Mouse (Mus musculus) hindbrain, embryonic 11.5 days (tissue): ENCODE measurements around the gene Cort. TPM values are rescaled to one million over a fixed set of nuclear protein-coding genes. Genes with fewer than 3 reads are reported as not detected.

Experiments
- ATAC-seq: fragments of 200-750 bp; cut with Nextera tagmentation; 2 replicates; pipeline ENCODE4 v1.8.0; 2017; ENCODE audit warnings: mild to moderate bottlenecking, moderate TSS enrichment, moderate library complexity; ENCODE audit not compliant: low FRiP score
- DNase-seq: peaks from one replicate; pipeline ENCODE4 v3.0.0-alpha.2; 2015; ENCODE audit warnings: low spot score
- H3K27ac ChIP-seq: fragments of 300-500 bp; sonication (generic); 2 replicates; pipeline ENCODE4 v1.5.1; 2014; ENCODE audit warnings: mild to moderate bottlenecking, low read depth, low read length
- H3K27me3 ChIP-seq: fragments of 300-500 bp; sonication (generic); 2 replicates; pipeline ENCODE4 v1.6.1; 2014; ENCODE audit warnings: mild to moderate bottlenecking, low read length, moderate library complexity, mixed read lengths; ENCODE audit not compliant: control insufficient read depth, insufficient read depth
- H3K36me3 ChIP-seq: fragments of 300-500 bp; sonication (generic); 2 replicates; pipeline ENCODE4 v1.6.1; 2014; ENCODE audit warnings: mild to moderate bottlenecking, low read length, moderate library complexity, mixed read lengths; ENCODE audit not compliant: control insufficient read depth, insufficient read depth
- H3K4me1 ChIP-seq: fragments of 300-500 bp; sonication (generic); replicated peaks from 2 replicates; pipeline ENCODE4 v1.6.1; 2014; ENCODE audit warnings: low read length, mixed read lengths; ENCODE audit not compliant: control insufficient read depth, insufficient read depth
- H3K4me2 ChIP-seq: fragments of 300-500 bp; sonication (generic); replicated peaks from 2 replicates; pipeline ENCODE4 v1.6.1; 2014; ENCODE audit warnings: mild to moderate bottlenecking, low read depth, low read length
- H3K4me3 ChIP-seq: fragments of 300-500 bp; sonication (generic); 2 replicates; pipeline ENCODE4 v1.5.1; 2014; ENCODE audit warnings: low read depth, low read length
- H3K9ac ChIP-seq: fragments of 300-500 bp; sonication (generic); 2 replicates; pipeline ENCODE4 v1.6.1; 2014; ENCODE audit warnings: low read depth, low read length
- H3K9me3 ChIP-seq: fragments of 300-500 bp; sonication (generic); 2 replicates; pipeline ENCODE4 v1.6.1; 2016; ENCODE audit warnings: low read length; ENCODE audit not compliant: control insufficient read depth
- WGBS: fragments of 180-500 bp; shearing (Covaris S2); extraction: QIAGEN DNeasy Blood & Tissue Kit; methylation state at CpG from one replicate; pipeline ENCODE4 v1.1.7; 2014; 5-methylcytosine and 5-hydroxymethylcytosine counted together
- polyA plus RNA-seq: library from polyadenylated mRNA; unstranded; fragments of >200 nt; fragmentation: Nextera tagmentation; extraction: Ambion mirVana; gene quantifications from 2 replicates; pipeline ENCODE4 v1.2.1, GENCODE M21; 2014

Cort gene
- polyA plus RNA-seq, 1 experiment from 2014 or later: 0.36 TPM

DNA sequence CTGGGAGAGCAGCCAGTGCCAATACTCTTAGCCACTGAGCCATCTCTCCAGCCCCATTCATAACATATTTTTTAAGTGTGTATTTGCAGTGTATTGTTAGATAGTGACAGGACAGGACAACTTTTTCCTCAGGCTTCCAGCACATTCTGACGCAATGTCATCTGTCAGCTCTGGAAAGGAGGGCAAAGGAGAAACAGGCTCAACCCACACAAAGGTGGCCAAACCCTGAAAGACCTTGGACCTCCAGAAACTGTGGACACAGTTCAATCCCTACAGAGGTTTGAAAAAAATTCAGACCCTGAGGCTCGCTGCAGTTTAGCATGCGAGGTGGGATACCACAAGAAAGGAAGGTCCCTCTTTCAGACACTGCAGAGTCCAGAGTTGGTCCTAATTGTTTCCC is 28.6 kb downstream of the Cort start:
- Histone ChIP-seq H3K4me1 (peaks cover 6% of the 10 kb centered on the region), H3K36me3 (no peaks in the 10 kb centered on the region), H3K27ac (no peak overlapping the region), H3K9me3 (no peaks in the 10 kb centered on the region), H3K4me2 (no peak overlapping the region; the same call in 1 of the 2 replicates), H3K4me3 (no peak overlapping the region; the same call in 1 of the 2 replicates), H3K27me3 (no peaks in the 10 kb centered on the region), H3K9ac (no peak overlapping the region)
- no peak for ATAC-seq
- no peak for DNase-seq
- WGBS: 90% methylated on average over 3 of the region's 3 CpGs

- DNase-seq: no peak
Observed at GRCm38 (mm10) chr4:149091364-149091763, 35.2 kb downstream of the Cort start.

DNA sequence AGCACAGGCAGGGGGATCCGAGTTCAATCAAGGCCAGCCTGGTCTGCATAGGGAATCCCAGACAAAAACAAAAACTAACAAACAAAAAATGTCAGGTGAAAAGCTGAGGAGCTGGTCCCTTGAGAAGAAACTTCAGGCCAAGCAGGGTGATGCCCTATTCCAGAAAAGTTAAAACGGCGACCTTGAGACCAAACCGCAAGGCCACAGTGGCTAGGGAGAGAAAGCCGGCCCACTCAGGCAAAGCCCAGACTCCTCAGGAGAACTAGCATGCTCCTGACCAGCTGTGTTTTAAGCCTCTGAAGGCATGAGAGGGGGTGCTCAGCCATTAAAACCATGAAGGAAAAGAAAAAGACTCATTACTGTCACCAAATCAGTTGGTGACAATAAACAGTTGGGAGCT is 41.2 kb downstream of the Cort start:
- Histone ChIP-seq H3K4me3 (no peak overlapping the region), H3K27ac (no peak overlapping the region), H3K36me3 (no peaks in the 10 kb centered on the region), H3K4me2 (no peak overlapping the region), H3K4me1 (no peaks in the 10 kb centered on the region), H3K27me3 (no peaks in the 10 kb centered on the region), H3K9me3 (no peaks in the 10 kb centered on the region), H3K9ac (no peak overlapping the region)
- 79% methylated on average over 5 of the region's 5 CpGs for WGBS
- no peak for DNase-seq
- no peak for ATAC-seq

More at GRCm38 (mm10) chr4:149091364-149091763, 35.2 kb downstream of the Cort start:
- Histone ChIP-seq H3K36me3 (no peaks in the 10 kb centered on the region), H3K4me2 (no peak overlapping the region), H3K9me3 (no peaks in the 10 kb centered on the region), H3K9ac (no peak overlapping the region), H3K27ac (no peak overlapping the region), H3K4me3 (no peak overlapping the region), H3K27me3 (no peaks in the 10 kb centered on the region), H3K4me1 (no peaks in the 10 kb centered on the region)
- WGBS: 92% methylated on average over 8 of the region's 8 CpGs
- ATAC-seq: no peak

DNA sequence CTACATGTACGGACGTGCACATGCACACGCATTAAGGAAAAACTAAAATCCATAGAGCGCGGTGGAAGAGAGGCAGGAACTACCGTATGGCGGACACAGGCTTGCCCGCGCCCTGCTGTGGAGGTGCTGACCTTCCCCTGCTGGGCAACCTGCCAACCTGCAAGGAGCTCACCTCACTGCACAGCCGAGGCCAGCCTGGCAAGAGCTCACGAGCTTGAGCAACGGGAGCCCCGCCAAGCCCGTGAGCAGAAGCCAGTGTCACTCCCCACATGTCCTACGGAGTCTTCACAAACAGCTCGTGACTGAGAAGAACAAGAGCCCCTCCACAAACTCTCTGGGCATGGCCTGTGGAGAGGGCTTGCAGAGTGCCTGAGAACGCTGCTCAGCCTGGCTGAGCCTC is 45.0 kb downstream of the Cort start:
- ATAC-seq: no peak
- H3K4me1 ChIP-seq: peaks cover under 1% of the 10 kb centered on the region; the same call in 1 of the 2 replicates
- no peak for DNase-seq
- no peak overlapping the region for H3K4me2 ChIP-seq
- no peaks in the 10 kb centered on the region for H3K36me3 ChIP-seq
- no peak overlapping the region for H3K9ac ChIP-seq
- H3K27me3 ChIP-seq: no peaks in the 10 kb centered on the region
- no peaks in the 10 kb centered on the region for H3K9me3 ChIP-seq
- H3K4me3 ChIP-seq: no peak overlapping the region
- WGBS: 84% methylated on average over 17 of the region's 17 CpGs
- no peak overlapping the region for H3K27ac ChIP-seq

DNA sequence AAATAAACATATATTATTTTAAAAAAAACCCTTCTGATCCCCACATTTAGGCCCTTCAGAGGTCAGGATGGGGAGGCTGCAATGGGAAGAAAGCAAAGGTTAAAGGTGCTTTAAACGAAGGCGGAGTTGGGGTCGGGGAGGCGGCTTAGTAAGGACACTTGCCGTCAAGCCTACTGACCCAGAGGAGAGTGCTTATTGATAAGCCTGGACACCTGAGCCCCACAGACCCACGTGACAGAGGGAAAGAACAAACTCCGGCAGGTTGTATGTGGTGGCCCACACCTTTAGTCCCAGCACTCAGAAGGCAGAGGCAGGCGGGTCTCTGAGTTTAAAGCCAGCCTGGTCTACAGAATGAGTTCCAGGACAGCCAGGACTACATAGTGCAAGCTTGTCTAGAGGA is 46.5 kb downstream of the Cort start:
- Histone ChIP-seq H3K4me1 (peaks cover 3% of the 10 kb centered on the region; the same call in 1 of the 2 replicates), H3K4me3 (no peak overlapping the region), H3K27me3 (no peaks in the 10 kb centered on the region), H3K4me2 (no peak overlapping the region), H3K9ac (no peak overlapping the region), H3K27ac (no peak overlapping the region), H3K9me3 (no peaks in the 10 kb centered on the region), H3K36me3 (no peaks in the 10 kb centered on the region)
- ATAC-seq (no peak), DNase-seq (no peak)
- WGBS: 89% methylated on average over 8 of the region's 8 CpGs

- Histone ChIP-seq H3K27me3 (no peaks in the 10 kb centered on the region), H3K9ac (no peak overlapping the region), H3K4me3 (no peak overlapping the region), H3K27ac (no peak overlapping the region), H3K9me3 (no peaks in the 10 kb centered on the region), H3K36me3 (no peaks in the 10 kb centered on the region), H3K4me1 (peaks cover 3% of the 10 kb centered on the region; the same call in 1 of the 2 replicates), H3K4me2 (no peak overlapping the region)
- DNase-seq: no peak
- WGBS: 80% methylated on average over 6 of the region's 6 CpGs
- ATAC-seq: no peak
Observed at GRCm38 (mm10) chr4:149079629-149080028, 46.9 kb downstream of the Cort start.

DNA sequence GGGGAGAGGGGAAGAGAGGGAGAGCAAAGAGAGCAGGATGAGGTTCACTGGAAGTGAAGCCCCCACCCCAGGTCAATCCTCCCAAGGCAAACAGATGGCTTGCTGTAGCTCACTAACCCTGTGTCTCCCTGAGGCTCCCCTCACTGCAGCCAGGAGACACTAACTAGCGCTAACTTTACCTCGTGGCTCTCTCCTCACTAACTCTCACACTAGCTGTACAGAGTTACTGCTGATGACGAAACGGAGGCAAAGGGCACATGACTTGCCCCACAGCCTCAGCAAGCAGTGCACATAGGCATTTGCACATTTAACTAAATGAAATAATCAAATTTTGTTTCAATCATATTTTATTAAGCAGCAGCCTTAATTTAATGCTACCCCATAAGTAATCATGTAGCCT is 48.3 kb downstream of the Cort start:
- DNase-seq (no peak), ATAC-seq (no peak)
- Histone ChIP-seq H3K4me1 (peaks cover 3% of the 10 kb centered on the region; the same call in 1 of the 2 replicates), H3K4me3 (no peak overlapping the region), H3K36me3 (no peaks in the 10 kb centered on the region), H3K27me3 (no peaks in the 10 kb centered on the region), H3K9ac (no peak overlapping the region), H3K27ac (no peak overlapping the region), H3K9me3 (no peaks in the 10 kb centered on the region), H3K4me2 (no peak overlapping the region)
- WGBS: 61% methylated on average over 4 of the region's 4 CpGs

GRCm38 (mm10) chr4:149075871-149076575 is 50.5 kb downstream of the Cort start:
- no peak overlapping the region for H3K4me2 ChIP-seq
- 31% methylated on average over 10 of the region's 10 CpGs for WGBS
- ATAC-seq: peak; percentile 57; the same call in 1 of the 2 replicates
- H3K27ac ChIP-seq: no peak overlapping the region
- H3K4me3 ChIP-seq: no peak overlapping the region
- H3K9ac ChIP-seq: no peak overlapping the region
- no peaks in the 10 kb centered on the region for H3K36me3 ChIP-seq
- peaks cover 3% of the 10 kb centered on the region; the same call in 1 of the 2 replicates for H3K4me1 ChIP-seq
- peak; percentile 79 for DNase-seq
- H3K27me3 ChIP-seq: no peaks in the 10 kb centered on the region
- H3K9me3 ChIP-seq: no peaks in the 10 kb centered on the region

- Histone ChIP-seq H3K9me3 (no peaks in the 10 kb centered on the region), H3K36me3 (no peaks in the 10 kb centered on the region), H3K4me2 (no peak overlapping the region), H3K4me3 (no peak overlapping the region), H3K27ac (no peak overlapping the region), H3K4me1 (peaks cover 3% of the 10 kb centered on the region; the same call in 1 of the 2 replicates), H3K9ac (no peak overlapping the region), H3K27me3 (no peaks in the 10 kb centered on the region)
- ATAC-seq: no peak
- WGBS: 96% methylated on average over 13 of the region's 13 CpGs
- DNase-seq: no peak
Observed at GRCm38 (mm10) chr4:149075073-149075472, 51.5 kb downstream of the Cort start.
